Mouse (Mus musculus): ENCODE measurements at regions not wholly inside any gene's neighbourhood (a gene's known extent, or its start where the extent isn't known, plus 50 kb on each side); places are given as distances from the start of the nearest gene placed in this dataset.

DNA sequence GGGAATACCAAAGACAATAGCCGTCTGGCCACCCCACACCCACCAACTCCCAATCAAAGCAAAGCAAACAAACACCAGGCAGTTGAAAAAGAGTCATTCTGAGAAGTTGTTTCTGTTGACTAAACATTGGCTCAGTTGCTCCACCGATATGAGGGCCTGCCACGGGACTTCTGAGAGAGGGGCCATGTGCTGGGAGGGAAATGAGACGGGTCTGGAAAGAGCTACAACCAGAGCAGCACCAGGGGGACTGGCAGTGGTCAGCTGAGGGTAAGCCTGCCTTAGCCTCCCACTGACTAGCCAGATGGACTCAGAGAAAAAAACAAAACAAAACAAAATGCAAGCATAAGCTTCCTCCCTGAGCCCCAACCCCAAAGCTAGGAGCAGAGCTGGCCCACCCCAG lies 115.1 kb upstream of the Haao start:
- TF ChIP-seq POLR2A (IDR thresholded peaks at IDR 0.05; ENCODE audit: borderline replicate concordance, low read depth, low read length) (no peak), CTCF (IDR thresholded peaks at IDR 0.05; ENCODE audit: low read depth, low read length) (no peak)

DNA sequence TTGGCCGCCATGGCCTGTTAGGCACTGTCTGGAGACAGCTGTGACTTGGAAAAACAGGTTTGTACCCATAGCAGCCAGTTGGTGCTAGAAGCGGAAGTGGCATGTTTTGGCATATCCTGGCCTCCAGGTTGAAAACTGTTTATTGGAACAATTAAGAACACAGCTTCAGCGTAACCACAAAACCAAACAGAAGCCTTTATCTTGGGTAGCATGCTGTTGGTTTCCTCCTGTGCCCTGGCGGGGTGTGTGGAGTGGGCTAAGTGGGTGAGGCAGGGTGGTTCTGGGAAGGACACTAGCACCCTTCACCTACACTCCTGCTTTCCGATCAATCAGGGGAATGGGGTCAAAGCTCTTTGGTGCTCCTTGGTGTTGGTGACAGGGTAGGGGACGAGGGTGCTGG lies 114.4 kb upstream of the Haao start:
- TF ChIP-seq CTCF (IDR thresholded peaks at IDR 0.05; ENCODE audit: low read depth, low read length), result no peak
- no peak for TF ChIP-seq POLR2A (IDR thresholded peaks at IDR 0.05; ENCODE audit: borderline replicate concordance, low read depth, low read length)
- Histone ChIP-seq H3K4me1 (ENCODE audit: control insufficient read depth, insufficient read depth, low read length) (no peaks in the 10 kb centered on the region), H3K4me3 (ENCODE audit: insufficient read depth, low read length) (no peak overlapping the region), H3K27ac (ENCODE audit: insufficient read depth, low read depth, low read length) (no peak overlapping the region)

More for the DNA sequence above, 115.1 kb upstream of the Haao start:
- Histone ChIP-seq H3K4me3 (ENCODE audit: insufficient read depth, low read length) (no peak overlapping the region), H3K27ac (ENCODE audit: insufficient read depth, low read depth, low read length) (no peak overlapping the region), H3K4me1 (ENCODE audit: control insufficient read depth, insufficient read depth, low read length) (no peaks in the 10 kb centered on the region)

DNA sequence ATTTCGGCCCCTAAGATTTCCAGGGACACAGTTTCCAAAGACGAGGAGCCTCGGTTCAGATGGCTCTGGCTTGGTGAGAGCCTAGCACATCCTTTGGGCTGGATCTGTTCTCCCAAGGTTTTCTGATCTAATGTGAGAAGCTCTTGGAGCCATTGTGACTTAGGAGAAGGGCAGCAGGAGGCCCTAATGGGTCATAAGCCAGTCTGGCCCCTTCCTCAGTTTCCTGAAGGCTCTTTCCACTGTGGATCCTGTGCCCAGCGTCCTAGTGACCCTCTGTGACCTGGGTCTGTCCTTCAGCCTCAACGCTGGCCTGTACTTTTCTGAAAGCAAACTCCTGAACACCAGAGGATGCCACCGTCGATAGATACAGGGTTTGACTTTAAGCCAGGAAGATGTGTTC lies 113.1 kb upstream of the Haao start:
- Histone ChIP-seq H3K27ac (ENCODE audit: insufficient read depth, low read depth, low read length) (no peak overlapping the region), H3K4me1 (ENCODE audit: control insufficient read depth, insufficient read depth, low read length) (no peaks in the 10 kb centered on the region), H3K4me3 (ENCODE audit: insufficient read depth, low read length) (no peak overlapping the region)
- TF ChIP-seq CTCF (IDR thresholded peaks at IDR 0.05; ENCODE audit: low read depth, low read length) (no peak), POLR2A (IDR thresholded peaks at IDR 0.05; ENCODE audit: borderline replicate concordance, low read depth, low read length) (no peak)

DNA sequence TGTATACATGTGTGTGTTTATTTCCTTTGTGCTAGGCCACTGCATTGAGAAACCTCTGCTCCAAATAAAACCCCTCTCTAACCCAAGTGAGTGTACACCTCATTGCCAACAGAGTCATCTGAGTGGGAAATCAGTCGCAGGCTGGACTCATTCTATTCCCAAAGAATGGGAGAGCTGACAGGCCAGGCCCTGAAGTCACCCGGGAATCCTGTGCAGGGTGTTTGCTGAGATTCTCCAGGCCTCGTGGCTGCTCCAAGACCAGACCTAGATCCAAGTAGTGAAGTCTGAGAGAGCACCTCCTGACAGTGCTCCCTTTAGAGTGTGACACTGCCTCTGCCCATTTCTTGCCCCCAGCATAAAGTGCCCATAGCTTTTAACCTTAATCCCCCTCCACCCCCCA lies 112.4 kb upstream of the Haao start:
- no peak overlapping the region for H3K27ac ChIP-seq (ENCODE audit: insufficient read depth, low read depth, low read length)
- TF ChIP-seq CTCF (IDR thresholded peaks at IDR 0.05; ENCODE audit: low read depth, low read length) (no peak), POLR2A (IDR thresholded peaks at IDR 0.05; ENCODE audit: borderline replicate concordance, low read depth, low read length) (no peak)
- H3K4me1 ChIP-seq (ENCODE audit: control insufficient read depth, insufficient read depth, low read length), result no peaks in the 10 kb centered on the region
- H3K4me3 ChIP-seq (ENCODE audit: insufficient read depth, low read length), result no peak overlapping the region

DNA sequence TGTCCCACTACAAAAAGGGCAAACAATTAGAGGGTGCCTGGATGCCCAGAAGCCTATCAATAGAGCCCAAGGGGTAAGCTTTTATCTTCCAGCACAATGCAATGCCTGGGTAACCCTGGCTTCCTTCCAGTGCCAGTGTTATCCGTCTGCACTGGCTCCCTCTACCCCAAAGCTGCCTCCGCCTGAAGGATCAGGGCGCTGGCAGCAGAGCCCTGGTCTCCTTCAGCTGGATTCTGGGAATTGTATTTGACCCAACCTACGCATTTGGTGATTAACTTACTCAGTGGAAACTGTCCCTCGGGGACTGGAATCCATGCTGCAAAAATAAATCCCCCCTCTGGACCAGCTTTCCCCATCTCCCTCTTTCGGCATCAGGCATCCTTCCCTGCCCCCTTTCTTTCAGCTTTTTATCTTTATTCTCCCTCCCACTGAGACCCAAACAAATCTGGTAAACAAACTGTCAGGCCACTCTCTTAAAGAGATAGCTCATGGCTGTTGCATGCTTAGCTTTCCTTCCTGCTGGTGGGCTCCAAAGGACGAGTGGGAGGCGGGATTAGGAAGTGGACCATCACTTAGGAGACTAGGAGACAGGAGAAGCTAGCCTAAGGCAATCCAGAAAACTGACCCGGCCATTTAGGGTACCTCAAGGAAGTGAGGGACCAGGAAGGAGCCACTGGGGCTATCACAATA lies 111.5 kb upstream of the Haao start:
- Histone ChIP-seq H3K27ac (ENCODE audit: insufficient read depth, low read depth, low read length) (no peak overlapping the region), H3K4me1 (ENCODE audit: control insufficient read depth, insufficient read depth, low read length) (peaks cover 3% of the 10 kb centered on the region; the same call in 1 of the 2 replicates), H3K4me3 (ENCODE audit: insufficient read depth, low read length) (no peak overlapping the region)
- TF ChIP-seq POLR2A (IDR thresholded peaks at IDR 0.05; ENCODE audit: borderline replicate concordance, low read depth, low read length) (no peak), CTCF (IDR thresholded peaks at IDR 0.05; ENCODE audit: low read depth, low read length) (no peak)

DNA sequence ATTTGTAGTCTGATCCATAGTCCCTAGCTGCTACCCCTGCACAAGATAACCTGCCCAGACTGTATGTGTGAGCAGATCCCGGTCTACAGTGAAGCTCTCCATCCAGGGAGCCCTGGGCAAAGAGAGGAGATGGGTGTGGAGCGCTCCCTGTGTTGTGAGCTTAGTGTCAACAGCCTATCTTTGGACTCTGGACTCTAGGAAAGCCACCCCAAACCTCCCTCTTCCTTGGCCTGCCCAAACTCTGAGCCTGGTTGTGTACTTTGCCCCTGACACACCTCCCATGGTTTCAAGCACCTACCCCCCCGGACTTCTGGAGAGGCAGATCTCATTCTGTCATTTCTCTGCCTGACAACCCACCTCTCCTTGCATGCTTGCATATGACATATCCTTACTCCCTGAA lies 110.9 kb upstream of the Haao start:
- H3K4me1 ChIP-seq (ENCODE audit: control insufficient read depth, insufficient read depth, low read length), result peaks cover 5% of the 10 kb centered on the region
- H3K27ac ChIP-seq (ENCODE audit: insufficient read depth, low read depth, low read length), result no peak overlapping the region
- no peak overlapping the region for H3K4me3 ChIP-seq (ENCODE audit: insufficient read depth, low read length)
- no peak for TF ChIP-seq CTCF (IDR thresholded peaks at IDR 0.05; ENCODE audit: low read depth, low read length)
- no peak for TF ChIP-seq POLR2A (IDR thresholded peaks at IDR 0.05; ENCODE audit: borderline replicate concordance, low read depth, low read length)

DNA sequence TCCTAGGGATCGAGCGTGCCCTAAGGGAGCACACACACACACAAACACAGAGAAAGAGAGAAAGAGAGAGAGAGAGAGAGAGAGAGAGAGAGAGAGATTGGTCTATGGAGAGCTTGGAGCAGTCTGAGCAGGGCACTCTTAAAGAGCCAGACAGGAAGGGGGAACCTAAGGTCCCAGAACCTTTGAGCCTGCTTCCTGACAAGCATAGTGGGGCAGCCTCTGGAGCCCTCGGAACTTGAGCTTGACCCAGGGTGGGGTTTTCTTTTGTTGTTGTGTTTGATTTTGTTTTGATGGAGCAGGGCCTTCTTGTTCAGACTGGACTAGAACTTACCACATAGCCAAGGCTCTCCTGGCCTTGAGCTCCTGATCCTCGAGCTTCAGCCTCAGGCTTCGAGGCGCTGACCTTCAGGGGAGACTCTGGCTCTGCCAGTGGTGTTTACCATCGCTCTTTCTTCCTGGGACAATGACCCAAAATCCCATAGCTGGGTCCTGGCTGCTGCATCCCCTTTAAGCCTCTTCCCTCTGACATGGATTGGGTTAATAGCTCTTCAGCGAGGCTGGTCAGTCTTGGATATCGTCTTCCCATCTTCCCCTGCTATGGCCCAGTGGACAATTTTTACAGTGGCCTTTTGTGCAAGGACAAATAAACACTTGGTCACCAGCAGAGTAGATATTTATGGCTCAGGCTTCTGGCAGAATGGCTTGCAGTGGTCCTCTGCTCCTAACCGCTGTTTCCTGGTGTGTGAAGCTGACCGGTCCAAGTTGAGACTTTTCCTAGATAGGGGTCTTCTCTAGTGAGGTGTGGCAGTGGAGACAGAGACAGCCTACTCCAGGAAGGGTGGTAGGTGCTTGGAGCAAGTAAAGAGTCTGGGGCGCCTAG lies 110.1 kb upstream of the Haao start:
- Histone ChIP-seq H3K4me1 (ENCODE audit: control insufficient read depth, insufficient read depth, low read length) (peaks cover 5% of the 10 kb centered on the region), H3K4me3 (ENCODE audit: insufficient read depth, low read length) (no peak overlapping the region), H3K27ac (ENCODE audit: insufficient read depth, low read depth, low read length) (no peak overlapping the region)
- TF ChIP-seq CTCF (IDR thresholded peaks at IDR 0.05; ENCODE audit: low read depth, low read length) (no peak), POLR2A (IDR thresholded peaks at IDR 0.05; ENCODE audit: borderline replicate concordance, low read depth, low read length) (no peak)

DNA sequence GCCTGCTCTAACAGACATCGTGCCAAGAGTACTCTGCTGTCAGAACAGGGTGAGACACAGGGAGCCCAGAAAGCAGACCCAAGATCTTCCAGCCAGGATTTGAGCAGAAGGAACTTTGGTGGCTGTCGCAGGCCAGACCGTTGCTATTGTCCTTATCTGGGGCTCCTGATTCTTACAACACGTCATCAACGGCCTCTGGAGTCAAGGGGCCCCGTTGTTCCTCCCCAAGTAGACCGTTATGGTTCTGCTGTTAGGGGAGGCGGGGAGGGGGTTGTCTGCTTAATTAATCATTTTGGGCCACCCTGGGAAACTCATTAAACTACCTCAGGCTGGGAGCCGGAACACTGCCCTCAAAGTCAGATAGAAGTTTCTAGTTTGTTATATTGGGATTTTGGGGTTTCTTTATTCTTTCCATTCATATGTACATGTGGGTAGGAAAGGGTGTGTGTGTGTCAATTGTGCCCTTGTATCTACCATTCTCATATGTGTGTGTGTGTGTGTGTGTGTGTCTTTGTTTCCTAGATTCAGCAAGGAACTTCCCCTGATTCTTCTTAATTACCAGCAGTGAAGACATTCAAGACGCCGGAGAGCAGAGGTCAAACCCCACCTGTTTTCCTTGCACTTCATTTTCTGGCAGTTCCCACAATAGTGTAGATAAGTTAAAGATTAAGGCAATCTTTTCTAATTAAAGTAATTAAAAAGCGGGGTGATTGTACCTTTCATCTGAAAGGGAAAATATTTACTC lies 109.2 kb upstream of the Haao start:
- Histone ChIP-seq H3K27ac (ENCODE audit: insufficient read depth, low read depth, low read length) (no peak overlapping the region), H3K4me3 (ENCODE audit: insufficient read depth, low read length) (no peak overlapping the region), H3K4me1 (ENCODE audit: control insufficient read depth, insufficient read depth, low read length) (peaks cover 5% of the 10 kb centered on the region)
- TF ChIP-seq CTCF (IDR thresholded peaks at IDR 0.05; ENCODE audit: low read depth, low read length) (no peak), POLR2A (IDR thresholded peaks at IDR 0.05; ENCODE audit: borderline replicate concordance, low read depth, low read length) (no peak)

DNA sequence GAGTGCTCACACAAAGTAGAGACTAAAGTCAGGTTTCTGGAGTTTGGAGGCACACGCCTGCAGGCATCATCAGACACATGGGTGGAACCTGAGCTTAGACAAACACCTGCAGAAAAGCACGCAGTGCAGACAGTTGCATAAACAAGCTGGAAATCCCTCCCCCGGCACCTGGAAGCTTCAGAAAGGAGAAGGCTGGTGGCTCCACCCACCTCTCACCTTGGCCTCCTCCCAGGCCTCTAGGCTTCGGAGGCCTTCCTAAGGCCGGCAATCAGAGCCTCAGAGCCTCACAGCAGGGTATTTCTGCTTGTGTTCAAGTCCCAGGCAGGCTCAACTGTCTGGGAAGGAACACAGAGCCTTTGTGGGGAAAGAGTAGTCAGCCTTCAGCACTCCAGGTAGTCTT lies 108.2 kb upstream of the Haao start:
- H3K4me1 ChIP-seq (ENCODE audit: control insufficient read depth, insufficient read depth, low read length), result peaks cover 5% of the 10 kb centered on the region
- TF ChIP-seq CTCF (IDR thresholded peaks at IDR 0.05; ENCODE audit: low read depth, low read length), result no peak
- no peak for TF ChIP-seq POLR2A (IDR thresholded peaks at IDR 0.05; ENCODE audit: borderline replicate concordance, low read depth, low read length)
- no peak overlapping the region for H3K4me3 ChIP-seq (ENCODE audit: insufficient read depth, low read length)
- H3K27ac ChIP-seq (ENCODE audit: insufficient read depth, low read depth, low read length), result no peak overlapping the region
